Mouse (Mus musculus) limb, embryonic 14.5 days (tissue): ENCODE results near the gene Ttbk2. TPM values are rescaled to one million over a fixed set of nuclear protein-coding genes. Genes with fewer than 3 reads are reported as not detected.

ENCODE experiments used
- ATAC-seq: fragments of 200-750 bp; cut with Nextera tagmentation; 2 replicates; pipeline ENCODE4 v1.8.0; 2017; ENCODE audit warnings: low read depth, moderate number of reproducible peaks, moderate TSS enrichment; ENCODE audit not compliant: low FRiP score
- DNase-seq: peaks from one replicate; pipeline ENCODE4 v3.0.0-alpha.2; 2015; ENCODE audit warnings: low spot score
- H3K27ac ChIP-seq: fragments of 300-500 bp; sonication (generic); replicated peaks from 2 replicates; pipeline ENCODE4 v1.5.1; 2014; ENCODE audit warnings: low read depth, mild to moderate bottlenecking, low read length, moderate library complexity, mixed read lengths
- H3K27me3 ChIP-seq: fragments of 300-500 bp; sonication (generic); 2 replicates; pipeline ENCODE4 v1.6.1; 2014; ENCODE audit warnings: low read length, mixed read lengths; ENCODE audit not compliant: control insufficient read depth, insufficient read depth
- H3K36me3 ChIP-seq: fragments of 300-500 bp; sonication (generic); 2 replicates; pipeline ENCODE4 v1.6.1; 2014; ENCODE audit warnings: mild to moderate bottlenecking, low read length, moderate library complexity, mixed read lengths; ENCODE audit not compliant: control insufficient read depth, insufficient read depth
- H3K4me1 ChIP-seq: fragments of 300-500 bp; sonication (generic); 2 replicates; pipeline ENCODE4 v1.6.1; 2014; ENCODE audit warnings: antibody characterized with exemption, low read length, mixed read lengths; ENCODE audit not compliant: control insufficient read depth, insufficient read depth
- H3K4me2 ChIP-seq: fragments of 300-500 bp; sonication (generic); replicated peaks from 2 replicates; pipeline ENCODE4 v1.6.1; 2014; ENCODE audit warnings: low read depth, mild to moderate bottlenecking, low read length, moderate library complexity; ENCODE audit not compliant: severe bottlenecking
- H3K4me3 ChIP-seq: fragments of 300-500 bp; sonication (generic); replicated peaks from 2 replicates; pipeline ENCODE4 v1.5.1; 2014; ENCODE audit warnings: low read length
- H3K9ac ChIP-seq: fragments of 300-500 bp; sonication (generic); 2 replicates; pipeline ENCODE4 v1.6.1; 2014; ENCODE audit warnings: mild to moderate bottlenecking, low read depth, low read length, moderate library complexity; ENCODE audit not compliant: severe bottlenecking
- H3K9me3 ChIP-seq: fragments of 300-500 bp; sonication (generic); 2 replicates; pipeline ENCODE4 v1.6.1; 2016; ENCODE audit warnings: low read length; ENCODE audit not compliant: control insufficient read depth
- POLR2A ChIP-seq: fragments of 200-500 bp; IDR thresholded peaks from 2 replicates; pipeline ENCODE4 v1.8.0; 2012; ENCODE audit warnings: inconsistent platforms, mild to moderate bottlenecking, moderate library complexity, borderline replicate concordance; ENCODE audit not compliant: insufficient read depth, insufficient read length; ENCODE audit errors: extremely low read depth
- WGBS: fragments of 180-500 bp; shearing (Covaris S2); extraction: QIAGEN DNeasy Blood & Tissue Kit; methylation state at CpG from one replicate; pipeline ENCODE4 v1.1.7; 2014; 5-methylcytosine and 5-hydroxymethylcytosine counted together
- polyA plus RNA-seq, 2 experiments: library from polyadenylated mRNA; depleted of rRNA in 1 of 2; stranded (reverse) in 1 of 2; unstranded in 1 of 2; fragments of >200 nt; fragmentation: Nextera tagmentation in 1 of 2; extraction: Ambion mirVana in 1 of 2; gene quantifications; 2 replicates each; pipeline versions ENCODE4 v1.2.1 to v1.2.3; 2012 to 2014

Gene Ttbk2
- polyA plus RNA-seq, 2 experiments = 5.5 to 6.7 TPM

GRCm38 (mm10) chr2:120697767-120698166, 152.6 kb downstream of the Ttbk2 start:
- Histone ChIP-seq H3K4me2 (no peak overlapping the region), H3K27ac (no peak overlapping the region), H3K4me3 (no peak overlapping the region), H3K9ac (no peak overlapping the region), H3K27me3 (no peaks in the 10 kb centered on the region), H3K36me3 (peaks cover 39% of the 10 kb centered on the region), H3K4me1 (no peaks in the 10 kb centered on the region), H3K9me3 (no peaks in the 10 kb centered on the region)
- no peak for DNase-seq
- whole genome bisulfite sequencing = 75% methylated on average over 5 of the region's 5 CpGs
- no peak for ATAC-seq
- no peak for TF ChIP-seq POLR2A

Other genes starting within 250 kb of the Ttbk2 start
- 13.2 and 15.0 TPM in 2 replicates for gene Haus2, start 241.2 kb downstream of the Ttbk2 start, polyA plus RNA-seq (2012; rRNA removed)
- gene Haus2, start 241.2 kb downstream of the Ttbk2 start, polyA plus RNA-seq (2014; fragmentation: Nextera tagmentation; extraction: Ambion mirVana) = 20.5 and 21.6 TPM in 2 replicates
- gene Lrrc57, start 241.1 kb downstream of the Ttbk2 start, polyA plus RNA-seq (2012; rRNA removed) = 18.1 and 18.4 TPM in 2 replicates
- 19.4 and 20.7 TPM in 2 replicates for gene Lrrc57, start 241.1 kb downstream of the Ttbk2 start, polyA plus RNA-seq (2014; fragmentation: Nextera tagmentation; extraction: Ambion mirVana)
- 25.4 and 28.4 TPM in 2 replicates for gene Stard9, start 221.5 kb downstream of the Ttbk2 start, polyA plus RNA-seq (2012; rRNA removed)
- 10.7 and 11.4 TPM in 2 replicates for gene Stard9, start 221.5 kb downstream of the Ttbk2 start, polyA plus RNA-seq (2014; fragmentation: Nextera tagmentation; extraction: Ambion mirVana)
- 37.8 and 48.7 TPM in 2 replicates for gene Cdan1, start 476 bp downstream of the Ttbk2 start, polyA plus RNA-seq (2012; rRNA removed)
- 11.3 and 11.5 TPM in 2 replicates for gene Cdan1, start 476 bp downstream of the Ttbk2 start, polyA plus RNA-seq (2014; fragmentation: Nextera tagmentation; extraction: Ambion mirVana)
- 16.8 and 29.9 TPM in 2 replicates for gene Ubr1, start 120.1 kb upstream of the Ttbk2 start, polyA plus RNA-seq (2012; rRNA removed)
- 22.3 and 22.6 TPM in 2 replicates for gene Ubr1, start 120.1 kb upstream of the Ttbk2 start, polyA plus RNA-seq (2014; fragmentation: Nextera tagmentation; extraction: Ambion mirVana)
- 2.9 and 3.0 TPM in 2 replicates for gene Tmem62, start 126.4 kb upstream of the Ttbk2 start, polyA plus RNA-seq (2012; rRNA removed)
- gene Tmem62, start 126.4 kb upstream of the Ttbk2 start, polyA plus RNA-seq (2014; fragmentation: Nextera tagmentation; extraction: Ambion mirVana) = 1.4 and 1.5 TPM in 2 replicates
- 36.9 and 39.9 TPM in 2 replicates for gene Ccndbp1, start 157.8 kb upstream of the Ttbk2 start, polyA plus RNA-seq (2012; rRNA removed)
- gene Ccndbp1, start 157.8 kb upstream of the Ttbk2 start, polyA plus RNA-seq (2014; fragmentation: Nextera tagmentation; extraction: Ambion mirVana) = 40.2 and 40.7 TPM in 2 replicates
- gene Epb42, start 186.5 kb upstream of the Ttbk2 start, polyA plus RNA-seq (2012; rRNA removed) = 0.38 and 0.77 TPM in 2 replicates
- gene Epb42, start 186.5 kb upstream of the Ttbk2 start, polyA plus RNA-seq (2014; fragmentation: Nextera tagmentation; extraction: Ambion mirVana) = 0.98 TPM in 1 of 2 replicates, not detected in the other
- gene Tgm5, start 235.2 kb upstream of the Ttbk2 start, polyA plus RNA-seq (2012; rRNA removed) = 0.08 and 0.10 TPM in 2 replicates
- not detected in 2 replicates for gene Tgm5, start 235.2 kb upstream of the Ttbk2 start, polyA plus RNA-seq (2014; fragmentation: Nextera tagmentation; extraction: Ambion mirVana)